Mouse (Mus musculus) embryonic fibroblast, embryonic 13.5 days (primary cell): ENCODE measurements around the gene Optc.

Experiments
- CTCF ChIP-seq: IDR thresholded peaks from 2 replicates; pipeline ENCODE4 v1.5.1; 2011; ENCODE audit warnings: mild to moderate bottlenecking, control low read depth, low read length, moderate library complexity, borderline replicate concordance; ENCODE audit not compliant: insufficient read depth
- POLR2A ChIP-seq: IDR thresholded peaks from 2 replicates; pipeline ENCODE4 v1.6.1; 2011; ENCODE audit warnings: low read depth, mild to moderate bottlenecking, control low read depth, low read length, moderate library complexity

DNA sequence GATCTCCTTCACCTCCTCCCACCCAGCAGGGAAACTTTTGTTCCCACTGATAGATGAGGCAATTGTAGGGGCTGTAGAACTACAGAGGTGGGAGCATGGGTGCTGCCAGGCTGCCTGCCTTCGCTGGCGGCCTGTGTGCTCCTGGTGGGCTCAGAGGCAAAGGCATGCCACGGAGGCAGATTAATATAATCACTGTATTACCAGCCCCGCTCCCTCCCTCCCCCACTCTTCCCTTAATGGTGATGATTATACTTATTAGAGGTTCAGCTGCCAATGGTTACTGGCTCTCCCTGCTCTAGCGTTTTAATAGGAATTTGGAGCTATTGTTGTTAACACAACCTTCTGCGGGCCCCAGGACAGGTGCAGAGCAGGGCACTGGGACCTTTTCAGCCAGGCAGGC is 26.0 kb downstream of the Optc start:
- no peak for TF ChIP-seq POLR2A
- no peak for TF ChIP-seq CTCF
